Mouse (Mus musculus): ENCODE measurements around the gene Gstk1. TPM values are rescaled to one million over a fixed set of nuclear protein-coding genes. Genes with fewer than 3 reads are reported as not detected.

Gene Gstk1
- polyA plus RNA-seq, 1 experiment = not detected

DNA sequence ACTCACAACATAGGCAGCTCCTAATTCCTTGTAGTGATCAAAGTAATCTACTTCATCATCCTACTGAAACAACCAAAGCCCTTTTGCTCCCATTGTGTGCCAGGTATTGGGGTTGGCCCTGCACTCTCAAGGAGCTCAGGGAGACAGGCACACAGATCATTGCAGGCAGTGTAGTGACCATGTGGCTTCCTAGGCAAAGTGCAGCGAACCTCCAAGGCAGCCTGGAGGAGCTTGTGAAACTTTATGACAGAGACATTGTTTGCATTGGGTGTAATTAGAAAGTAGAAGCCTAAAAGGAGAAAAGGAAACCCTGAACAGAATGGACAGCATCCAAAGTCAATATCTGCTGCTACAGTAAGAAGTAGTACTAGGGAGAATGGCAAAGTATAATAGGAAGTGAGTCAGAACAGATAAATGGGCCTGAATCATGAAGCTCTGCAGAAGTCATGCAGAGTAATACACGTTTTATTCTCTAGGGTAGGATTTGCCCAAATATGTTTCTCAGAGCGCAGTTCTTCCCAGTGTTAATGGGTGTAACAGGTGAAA is 49.9 kb downstream of the Gstk1 start:
- TF ChIP-seq CTCF (IDR thresholded peaks at IDR 0.05; ENCODE audit: insufficient read depth, low read depth, low read length) = no peak
- no peak for TF ChIP-seq POLR2A (IDR thresholded peaks at IDR 0.05; ENCODE audit: insufficient read depth, low read depth, low read length)
- no peak overlapping the region for H3K4me3 ChIP-seq (ENCODE audit: insufficient read depth, low read depth, low read length)
- peaks cover 4% of the 10 kb centered on the region; the same call in 1 of the 2 replicates for H3K4me1 ChIP-seq (ENCODE audit: control insufficient read depth, insufficient read depth, low read length)
- no peak overlapping the region for H3K27ac ChIP-seq (ENCODE audit: insufficient read depth, low read depth, low read length)
- 56% methylated on average over 3 of the region's 3 CpGs for WGBS

DNA sequence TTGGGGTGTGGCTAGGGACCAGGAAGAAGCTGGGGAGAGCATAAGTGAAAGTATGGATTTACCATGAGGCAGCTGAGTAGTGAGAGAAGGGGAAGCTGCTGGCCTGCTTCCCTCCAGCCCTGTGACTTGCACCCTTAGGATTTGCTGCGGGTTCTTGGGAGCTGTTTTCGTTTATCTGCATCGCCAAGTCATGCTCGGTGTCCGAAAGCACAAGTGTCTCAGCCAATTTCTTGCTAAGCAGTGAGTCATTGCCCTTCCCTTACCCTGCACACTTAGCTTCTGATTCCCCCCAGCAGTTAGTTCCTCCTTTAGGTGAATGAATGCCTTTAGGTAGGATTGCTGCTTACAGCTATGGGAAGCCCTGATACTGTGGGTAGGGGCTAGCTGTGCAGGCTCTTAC is 53.6 kb downstream of the Gstk1 start:
- WGBS = 48% methylated on average over 5 of the region's 5 CpGs
- no peak overlapping the region for H3K27ac ChIP-seq (ENCODE audit: insufficient read depth, low read depth, low read length)
- TF ChIP-seq POLR2A (IDR thresholded peaks at IDR 0.05; ENCODE audit: insufficient read depth, low read depth, low read length) = no peak
- TF ChIP-seq CTCF (IDR thresholded peaks at IDR 0.05; ENCODE audit: insufficient read depth, low read depth, low read length) = no peak

More for the DNA sequence above, 53.6 kb downstream of the Gstk1 start:
- Histone ChIP-seq H3K4me3 (ENCODE audit: insufficient read depth, low read depth, low read length) (no peak overlapping the region), H3K4me1 (ENCODE audit: control insufficient read depth, insufficient read depth, low read length) (peaks cover 4% of the 10 kb centered on the region; the same call in 1 of the 2 replicates)

Other genes starting within 250 kb of the Gstk1 start
- gene Sva, start 207.5 kb upstream of the Gstk1 start, polyA plus RNA-seq (2012; ENCODE audit: insufficient read depth, insufficient read length, low replicate concordance, missing spikeins) = not detected in 2 replicates
- gene Tas2r139, start 105.0 kb upstream of the Gstk1 start, polyA plus RNA-seq (2012; ENCODE audit: insufficient read depth, insufficient read length, low replicate concordance, missing spikeins) = not detected in 2 replicates
- not detected in 2 replicates for gene Tas2r144, start 30.6 kb upstream of the Gstk1 start, polyA plus RNA-seq (2012; ENCODE audit: insufficient read depth, insufficient read length, low replicate concordance, missing spikeins)
- not detected in 2 replicates for gene Tmem139, start 16.0 kb downstream of the Gstk1 start, polyA plus RNA-seq (2012; ENCODE audit: insufficient read depth, insufficient read length, low replicate concordance, missing spikeins)
- not detected in 2 replicates for gene Casp2, start 19.1 kb downstream of the Gstk1 start, polyA plus RNA-seq (2012; ENCODE audit: insufficient read depth, insufficient read length, low replicate concordance, missing spikeins)
- gene Clcn1, start 40.8 kb downstream of the Gstk1 start, polyA plus RNA-seq (2012; ENCODE audit: insufficient read depth, insufficient read length, low replicate concordance, missing spikeins) = not detected in 2 replicates
- gene Fam131b, start 78.7 kb downstream of the Gstk1 start, polyA plus RNA-seq (2012; ENCODE audit: insufficient read depth, insufficient read length, low replicate concordance, missing spikeins) = not detected in 2 replicates
- gene Zyx, start 103.7 kb downstream of the Gstk1 start, polyA plus RNA-seq (2012; ENCODE audit: insufficient read depth, insufficient read length, low replicate concordance, missing spikeins) = not detected in 2 replicates
- not detected in 2 replicates for gene Epha1, start 127.3 kb downstream of the Gstk1 start, polyA plus RNA-seq (2012; ENCODE audit: insufficient read depth, insufficient read length, low replicate concordance, missing spikeins)
- not detected in 2 replicates for gene Tas2r143, start 154.3 kb downstream of the Gstk1 start, polyA plus RNA-seq (2012; ENCODE audit: insufficient read depth, insufficient read length, low replicate concordance, missing spikeins)
- gene Tas2r135, start 159.5 kb downstream of the Gstk1 start, polyA plus RNA-seq (2012; ENCODE audit: insufficient read depth, insufficient read length, low replicate concordance, missing spikeins) = not detected in 2 replicates
- not detected in 2 replicates for gene Tas2r126, start 188.6 kb downstream of the Gstk1 start, polyA plus RNA-seq (2012; ENCODE audit: insufficient read depth, insufficient read length, low replicate concordance, missing spikeins)
- not detected in 2 replicates for gene Olfr458, start 219.3 kb downstream of the Gstk1 start, polyA plus RNA-seq (2012; ENCODE audit: insufficient read depth, insufficient read length, low replicate concordance, missing spikeins)
- not detected in 2 replicates for gene Olfr457, start 230.4 kb downstream of the Gstk1 start, polyA plus RNA-seq (2012; ENCODE audit: insufficient read depth, insufficient read length, low replicate concordance, missing spikeins)
- not detected in 2 replicates for gene Olfr456, start 241.3 kb downstream of the Gstk1 start, polyA plus RNA-seq (2012; ENCODE audit: insufficient read depth, insufficient read length, low replicate concordance, missing spikeins)

Data from olfactory bulb, adult 2 months (tissue).